Mouse (Mus musculus): ENCODE results near the gene Nicn1.
A peak's percentile ranks its signal among the peaks of the same experiment; 100 is the strongest.
"Not testable (repeated sequence)": the region's sequence is repeated elsewhere in the genome, so short reads cannot be mapped to it uniquely, and the experiment has no call there.

Nicn1 gene

DNA sequence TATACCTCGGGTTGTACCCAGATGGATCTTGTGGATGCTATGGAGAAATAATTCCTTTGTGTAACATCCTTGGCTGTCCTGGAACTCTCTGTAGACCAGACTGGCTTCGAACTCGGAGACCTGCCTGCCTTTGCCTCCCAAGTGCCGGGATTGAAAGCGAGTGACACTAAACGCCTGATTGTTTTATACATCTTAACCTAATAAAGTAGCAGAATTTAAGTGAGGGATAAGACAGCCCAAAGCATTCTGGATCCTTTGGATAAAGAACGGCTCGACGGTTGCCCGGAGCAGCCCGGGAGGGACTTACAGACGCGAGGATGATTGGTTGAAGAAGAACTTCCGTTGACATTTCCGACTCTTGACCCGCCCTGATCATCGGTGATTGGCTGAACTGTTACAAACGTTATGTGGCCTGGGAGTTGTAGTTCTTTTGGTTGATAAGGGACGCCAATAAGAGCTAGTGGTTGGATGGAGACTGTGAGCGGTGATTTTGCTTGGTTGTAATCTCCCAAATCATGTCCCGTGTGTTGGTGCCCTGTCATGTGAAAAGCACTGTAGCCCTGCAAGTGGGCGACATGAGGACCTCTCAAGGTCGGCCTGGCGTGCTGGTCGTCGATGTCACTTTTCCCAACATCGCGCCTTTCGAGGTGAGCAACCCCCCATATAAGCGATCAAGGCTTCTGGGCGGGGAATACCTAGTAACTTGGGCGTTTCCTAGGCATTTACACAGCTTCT, at the start of gene Nicn1:
Gene Nicn1 (plus strand): TSS at position 414 of the 735 bp plus-strand sequence.
- DNase-seq (ENCODE audit: low spot score in 2 of 2): peak; percentile 84 to 90

DNA sequence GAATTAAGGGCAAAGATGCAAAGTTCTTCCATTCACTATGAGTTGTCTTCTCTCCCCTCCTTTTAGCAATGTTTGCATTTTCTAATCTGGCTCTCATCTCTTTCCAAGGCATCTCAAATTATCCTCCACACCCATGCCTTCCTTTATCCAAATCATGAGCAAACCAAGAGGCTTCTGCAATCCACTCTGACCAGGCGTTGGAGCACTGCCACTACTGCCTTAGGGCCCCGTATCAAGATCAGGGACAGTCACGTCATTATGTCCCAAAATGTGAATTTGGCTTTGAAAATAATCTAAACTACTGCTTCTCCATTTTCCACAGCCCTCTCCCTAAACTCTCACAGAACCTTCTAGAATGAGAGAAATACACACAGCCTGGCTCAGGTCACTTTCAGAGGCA, 45.7 kb upstream of the Nicn1 start:
- no peak for DNase-seq (ENCODE audit: low spot score in 2 of 2)

DNA sequence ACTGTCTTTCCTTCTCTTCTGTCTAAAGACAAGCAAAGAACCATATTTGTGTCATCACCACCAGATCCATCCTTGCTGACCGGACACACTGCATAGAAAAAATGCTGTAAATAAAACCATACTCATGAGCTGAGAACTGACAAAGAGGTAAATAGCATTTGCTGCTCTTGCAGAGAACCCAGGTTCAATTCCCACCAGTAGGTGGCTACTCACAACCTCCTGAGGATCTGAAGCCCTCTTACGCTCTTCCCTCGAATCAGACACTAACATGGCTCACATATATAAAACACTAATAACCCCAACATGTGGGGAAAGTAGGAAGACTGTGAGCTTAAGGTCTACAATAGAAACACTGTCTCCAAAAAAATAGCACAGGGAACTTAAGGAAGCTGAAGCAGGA, 45.2 kb upstream of the Nicn1 start:
- DNase-seq (ENCODE audit: low spot score in 2 of 2): no peak

DNA sequence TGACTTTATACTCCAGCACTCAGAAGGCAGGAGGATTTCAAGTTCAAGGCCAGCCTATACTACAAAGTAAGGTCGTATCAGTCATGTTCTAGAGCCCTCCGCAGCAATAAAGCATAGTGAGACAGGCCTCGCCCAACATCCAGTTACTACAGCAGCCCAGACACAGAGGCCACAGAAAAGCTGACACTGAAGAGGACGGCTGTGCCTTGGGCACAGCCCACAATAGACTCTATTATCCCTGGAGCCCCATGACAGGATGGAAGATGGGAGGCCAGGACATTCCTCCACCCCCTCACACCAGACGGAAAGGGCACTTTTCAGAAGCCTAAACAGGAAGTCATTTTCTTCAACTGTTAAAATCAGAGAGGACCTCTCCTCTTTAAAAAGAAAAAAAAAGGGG, 41.3 kb upstream of the Nicn1 start:
- no peak for DNase-seq (ENCODE audit: low spot score in 2 of 2)

DNA sequence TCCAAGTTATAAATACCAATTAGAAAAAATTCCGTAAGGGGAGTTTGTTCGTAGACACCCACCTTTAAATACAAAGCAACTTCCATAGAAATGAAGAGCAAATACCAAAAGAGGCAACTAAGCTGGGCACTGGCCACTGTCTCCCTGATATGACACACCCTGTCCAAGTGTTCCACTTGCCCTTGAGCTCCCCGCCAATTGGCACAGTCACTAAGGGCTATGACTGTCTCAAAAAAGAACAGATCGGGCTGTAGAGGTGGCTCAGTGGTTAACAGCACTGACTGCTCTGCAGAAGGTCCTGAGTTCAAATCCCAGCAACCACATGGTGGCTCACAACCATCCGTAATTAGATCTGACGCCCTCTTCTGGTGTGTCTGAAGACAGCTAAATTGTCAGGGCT, 38.4 kb upstream of the Nicn1 start:
- no peak for DNase-seq (ENCODE audit: low spot score in 2 of 2)

DNA sequence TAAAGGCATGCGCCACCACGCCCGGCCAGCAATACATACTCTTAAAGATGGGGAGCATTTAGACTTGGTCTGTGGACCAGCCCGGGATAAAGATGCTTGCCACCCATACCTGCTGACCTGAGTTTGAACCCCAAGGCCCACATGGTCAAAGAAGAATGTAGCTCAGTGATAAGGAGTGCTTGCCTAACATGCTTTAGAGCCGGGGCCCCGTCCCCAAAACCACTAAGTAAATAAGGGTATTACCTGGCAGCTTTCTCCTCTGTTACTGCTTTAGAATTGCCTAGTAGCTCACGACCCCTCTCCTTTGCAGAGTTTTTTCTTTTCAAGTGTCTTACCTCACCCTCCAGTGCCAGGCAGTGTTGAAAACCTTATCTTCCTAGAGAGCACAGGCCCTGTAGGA, 37.5 kb upstream of the Nicn1 start:
- no peak for DNase-seq (ENCODE audit: low spot score in 2 of 2)

DNA sequence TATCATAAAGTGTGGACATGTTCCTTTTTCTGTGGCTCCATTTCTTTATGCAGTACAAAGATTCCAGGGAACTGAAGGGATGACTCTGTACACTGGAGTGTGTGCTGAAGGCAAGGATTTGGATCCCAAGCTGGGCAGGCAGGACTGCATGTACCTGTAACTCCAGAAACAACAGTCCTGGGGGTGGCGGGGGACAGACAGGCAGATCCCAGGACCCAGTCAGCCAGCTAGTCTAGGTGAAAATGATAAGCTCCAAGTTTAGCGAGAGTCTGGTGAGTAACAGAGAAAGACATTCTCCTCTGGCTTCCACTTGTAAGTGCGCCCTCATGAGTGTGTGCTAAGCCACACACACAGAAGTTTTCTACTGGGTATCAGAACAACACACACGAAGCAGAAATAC, 29.7 kb upstream of the Nicn1 start:
- DNase-seq (ENCODE audit: low spot score in 2 of 2): no peak

DNA sequence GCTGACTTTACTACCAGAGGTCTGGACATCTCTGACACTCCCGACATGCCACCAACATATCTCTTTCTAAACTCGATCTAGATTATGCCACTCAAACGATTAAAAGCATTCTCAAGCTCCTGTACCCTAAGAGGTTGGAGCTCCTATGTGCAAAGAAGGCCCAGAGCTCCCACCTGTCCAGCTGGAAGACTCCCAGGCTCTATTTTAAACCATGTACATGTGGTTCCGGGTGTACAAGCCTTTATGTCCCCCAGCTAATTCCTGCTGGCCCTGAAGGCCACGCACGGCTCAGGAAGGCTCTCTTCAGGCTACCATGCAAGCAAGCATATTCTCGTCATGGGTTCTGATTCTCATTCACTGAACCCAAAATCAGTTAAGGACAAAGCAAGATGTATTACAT, 28.4 kb upstream of the Nicn1 start:
- no peak for DNase-seq (ENCODE audit: low spot score in 2 of 2)

DNA sequence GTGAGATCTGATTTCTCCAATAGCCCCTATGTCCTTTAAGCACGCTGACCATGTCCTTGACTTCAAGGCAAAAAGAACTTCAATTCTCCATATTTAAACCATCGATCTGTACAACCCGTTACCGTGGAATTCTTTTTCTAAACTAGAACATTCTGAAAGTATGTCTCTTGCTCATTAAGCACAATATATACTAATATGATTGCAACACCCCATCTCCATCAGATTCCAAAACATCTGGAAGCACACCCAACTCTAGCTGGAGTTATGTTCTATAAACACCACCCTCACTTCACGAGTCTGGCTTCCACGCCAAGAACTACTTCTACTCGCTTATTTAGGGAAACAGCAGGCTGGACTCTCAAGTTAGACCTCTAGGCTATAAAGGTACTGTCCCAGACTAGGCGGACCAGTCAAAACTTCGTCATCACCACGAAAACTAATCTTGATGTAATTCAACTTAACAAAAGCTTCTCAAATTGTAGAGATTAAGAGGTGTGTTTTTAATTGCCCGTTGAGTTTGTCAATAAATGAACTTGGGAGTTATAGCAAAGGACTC, 27.7 kb upstream of the Nicn1 start:
- DNase-seq (ENCODE audit: low spot score in 2 of 2): peak in 1 of 2 experiments; percentile 10

DNA sequence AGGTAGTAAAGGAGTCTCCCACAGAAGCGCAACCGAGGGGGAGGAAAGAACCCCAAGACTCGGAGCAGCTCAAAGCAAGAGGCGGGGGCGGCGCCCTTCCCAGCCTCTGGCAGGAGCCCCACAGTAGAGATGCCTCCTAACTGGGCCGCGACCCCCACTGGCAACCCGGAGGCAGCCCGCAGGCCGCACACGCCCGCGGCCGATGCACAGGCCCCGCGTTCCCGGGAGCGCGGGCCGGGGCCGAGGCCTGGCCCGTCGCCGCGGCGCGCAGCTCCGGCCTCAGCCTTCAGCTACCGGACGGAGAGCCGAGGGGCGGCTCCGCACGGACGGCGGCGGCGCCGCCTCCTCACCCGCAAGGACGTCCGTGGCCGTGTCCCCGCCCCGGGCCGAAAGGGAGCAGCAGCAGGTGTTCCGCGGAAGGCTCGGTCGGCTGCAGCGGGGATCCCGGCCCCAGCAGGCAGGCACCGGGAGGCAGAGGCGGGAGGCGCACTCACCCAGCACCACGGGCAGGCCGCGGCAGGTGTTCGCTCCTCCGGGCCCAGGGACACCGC, 27.0 kb upstream of the Nicn1 start:
- DNase-seq (ENCODE audit: low spot score in 2 of 2): peak in 1 of 2 experiments; percentile 32

DNA sequence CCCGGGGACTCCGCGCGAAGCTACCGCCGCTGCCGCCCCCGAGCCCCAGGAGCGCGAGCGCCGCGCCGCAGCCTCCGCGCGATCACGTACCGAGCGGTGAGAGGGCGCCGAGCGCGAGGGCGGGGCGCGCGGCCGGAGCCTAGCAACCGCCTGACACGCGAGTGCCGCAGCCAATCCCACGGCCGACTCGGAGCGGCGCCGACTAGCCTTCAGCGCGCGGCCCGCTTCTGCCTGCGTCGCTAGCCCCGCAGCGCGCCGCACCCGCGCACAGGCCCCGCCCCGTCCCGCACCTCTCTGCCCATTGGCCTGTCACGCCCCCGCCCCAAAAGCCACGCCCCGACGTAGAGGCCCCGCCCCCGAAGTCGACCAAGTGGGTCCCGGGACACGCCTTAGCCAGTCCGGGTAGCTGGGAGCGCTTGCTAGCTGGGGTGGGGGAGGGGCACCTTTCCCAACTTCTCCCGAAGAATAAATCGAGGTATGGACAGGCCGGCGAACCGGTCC, 26.5 kb upstream of the Nicn1 start, which contains the start of gene Dag1:
Gene Dag1 (minus strand): TSS at position 269 of the 501 bp plus-strand sequence.
- peak; percentile 99 for DNase-seq (ENCODE audit: low spot score in 2 of 2)

DNA sequence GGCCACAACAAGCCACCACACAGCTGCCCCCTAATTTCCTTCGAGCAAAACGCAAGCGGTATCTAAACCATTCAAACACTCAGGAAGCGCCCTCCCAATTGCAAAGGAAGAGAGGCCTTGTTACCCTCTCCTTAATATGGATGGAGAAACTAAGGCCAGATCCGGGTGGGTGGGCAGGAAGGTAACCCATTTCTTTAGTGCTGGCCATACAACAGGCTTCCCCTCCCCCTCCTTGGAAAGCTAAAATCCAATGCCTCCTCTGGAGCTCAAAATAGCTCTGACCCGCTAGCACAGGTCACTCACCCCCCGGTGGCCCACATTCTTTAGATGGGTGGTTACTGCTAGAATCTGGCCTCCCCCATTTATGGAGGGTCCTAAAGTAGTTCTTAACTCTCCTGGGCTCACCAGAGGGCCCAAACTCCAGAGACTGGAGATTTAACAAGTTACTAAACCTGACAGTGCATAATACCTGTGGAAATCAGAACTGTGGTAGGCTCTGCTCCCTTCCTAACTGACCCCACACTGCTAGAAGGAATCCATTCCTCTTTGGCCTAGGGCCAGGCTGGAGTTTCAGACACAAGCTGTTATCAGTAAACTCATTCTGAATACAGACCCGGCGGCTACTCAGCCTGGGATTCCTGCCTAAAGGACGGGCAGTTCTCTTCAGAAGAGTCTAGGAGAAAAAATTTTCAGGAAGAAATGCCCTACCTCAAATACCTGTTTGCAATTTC, 25.9 kb upstream of the Nicn1 start:
- peak in 1 of 2 experiments; percentile 40 for DNase-seq (ENCODE audit: low spot score in 2 of 2)

DNA sequence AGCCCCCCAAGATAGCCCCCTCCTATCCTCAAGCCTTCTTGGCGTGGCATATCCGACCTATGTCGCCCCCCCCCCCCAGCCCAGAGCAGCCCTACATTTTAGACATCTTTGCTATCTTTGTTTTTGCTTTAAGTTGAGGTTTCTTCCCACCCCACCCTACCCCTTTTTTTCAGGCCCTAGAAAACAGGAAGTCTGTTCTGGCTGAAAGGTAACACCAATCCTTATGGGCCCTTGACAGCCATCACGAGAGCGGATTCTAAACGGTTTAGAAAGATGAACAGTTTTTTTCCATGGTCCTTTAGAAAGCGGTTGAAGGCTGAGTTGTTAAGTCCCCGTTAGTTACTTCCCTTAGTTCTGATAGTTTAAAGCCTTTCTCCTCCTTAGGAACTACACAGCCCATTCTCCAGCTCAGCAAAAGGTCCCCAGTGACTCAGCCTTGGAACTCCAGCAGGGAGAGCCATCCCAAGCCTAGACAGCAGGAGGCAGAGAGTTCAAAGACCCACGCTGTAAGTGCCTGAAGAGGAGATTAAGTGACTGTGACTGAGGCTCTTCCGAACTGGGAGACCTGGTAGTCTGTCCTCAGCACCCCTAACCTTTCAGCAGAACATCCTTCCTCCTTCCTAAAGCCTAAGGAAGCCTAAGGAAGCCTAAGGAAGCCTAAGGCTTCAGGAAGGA, 23.8 kb upstream of the Nicn1 start:
- no peak for DNase-seq (ENCODE audit: low spot score in 2 of 2)

DNA sequence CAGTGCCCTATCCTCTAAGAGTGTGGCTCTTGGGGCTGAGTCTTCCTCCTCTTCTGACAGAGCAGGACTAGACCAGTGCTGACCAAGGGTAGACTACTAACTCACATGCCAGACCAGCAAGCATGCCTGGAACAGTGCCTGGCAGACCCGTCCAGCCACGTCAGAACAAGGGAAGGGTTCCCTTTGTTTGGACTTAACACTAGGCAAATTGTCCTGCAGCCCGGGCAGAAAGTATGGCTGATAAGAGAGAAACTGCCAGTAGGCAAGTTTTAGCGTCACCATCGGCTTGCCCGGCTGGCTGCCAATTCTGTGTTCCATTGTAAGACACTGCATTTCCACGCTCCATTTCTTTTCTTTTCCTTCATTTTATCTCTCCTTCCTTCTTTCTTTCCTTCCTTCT, 22.5 kb upstream of the Nicn1 start:
- DNase-seq (ENCODE audit: low spot score in 2 of 2): peak; percentile 59 to 66

DNA sequence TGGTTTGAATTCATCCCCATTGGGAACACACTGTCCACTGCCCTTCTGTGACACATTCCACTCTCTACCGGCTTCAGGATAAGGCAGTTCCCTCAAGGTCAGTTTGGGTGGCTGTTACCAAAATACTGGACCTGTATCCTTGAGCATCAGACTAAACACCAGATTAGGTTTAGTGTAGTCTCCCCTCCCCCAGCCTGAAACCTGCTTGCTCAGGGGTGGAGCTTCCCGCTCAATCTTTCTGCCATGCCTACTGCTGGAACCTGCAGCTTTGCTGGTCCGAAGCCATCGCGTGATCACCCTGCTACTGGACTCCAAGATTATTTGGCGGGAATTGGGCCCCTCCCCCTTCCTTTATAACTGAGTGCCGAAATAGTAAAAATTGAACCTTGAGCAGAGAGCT, 21.5 kb upstream of the Nicn1 start:
- DNase-seq (ENCODE audit: low spot score in 2 of 2): not testable (repeated sequence)

DNA sequence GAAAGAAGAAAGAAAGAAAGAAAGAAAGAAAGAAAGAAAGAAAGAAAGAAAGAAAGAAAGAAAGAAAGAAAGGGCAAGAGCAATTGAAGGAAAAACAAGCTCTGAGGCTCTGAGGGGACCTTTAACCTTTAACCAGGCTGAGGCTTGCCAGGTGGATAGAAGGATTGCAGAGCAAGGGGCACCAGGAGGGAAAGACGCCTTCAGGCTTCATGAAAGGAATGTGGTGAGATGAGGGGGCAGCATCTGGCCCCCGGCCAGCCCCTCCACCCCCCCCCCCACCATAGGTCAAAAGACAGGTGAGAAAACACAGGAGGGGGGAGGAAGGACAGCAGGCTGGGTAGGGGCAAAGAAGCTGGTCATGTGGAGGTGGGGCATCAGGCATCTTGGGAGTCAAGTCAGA, 18.3 kb upstream of the Nicn1 start:
- DNase-seq (ENCODE audit: low spot score in 2 of 2): no peak

DNA sequence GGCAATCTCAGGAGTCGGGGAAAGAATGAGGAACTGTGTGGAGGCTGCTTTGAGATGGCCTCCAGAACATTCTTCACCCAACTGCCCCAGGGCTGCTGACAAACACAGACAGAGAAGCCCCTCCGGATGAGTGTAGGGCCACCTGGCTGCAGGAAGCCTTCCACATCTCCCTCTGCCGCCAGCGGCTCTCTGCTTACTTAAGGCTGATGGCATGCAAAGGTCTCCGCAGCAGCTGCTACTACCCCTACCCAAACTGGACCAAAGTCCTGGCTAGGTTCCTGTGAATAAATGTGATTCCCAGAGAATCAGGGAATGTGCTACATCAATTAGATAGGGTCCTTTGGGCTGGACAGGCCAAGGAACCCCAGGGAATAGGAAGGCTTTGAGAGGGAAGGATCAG, 17.5 kb upstream of the Nicn1 start:
- no peak for DNase-seq (ENCODE audit: low spot score in 2 of 2)

DNA sequence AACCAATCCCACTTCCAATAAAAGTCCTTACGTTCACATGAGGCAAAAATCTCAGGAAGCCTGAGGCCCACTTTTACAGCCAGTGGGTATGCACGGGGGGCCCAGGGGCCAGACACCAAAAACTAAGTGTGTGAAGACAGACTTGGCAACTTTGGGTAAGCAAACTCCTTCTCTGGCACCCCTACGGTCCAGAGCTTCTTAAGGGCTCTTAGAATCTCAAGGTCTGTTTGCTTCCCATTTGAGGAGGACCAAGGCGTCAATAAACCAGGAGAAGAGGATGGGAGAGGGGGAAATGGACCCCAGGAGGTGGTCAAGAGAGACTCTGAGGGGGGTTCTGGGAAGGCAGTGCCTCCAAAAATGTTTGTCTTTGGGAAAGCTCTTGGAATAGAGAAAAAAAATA, 16.7 kb upstream of the Nicn1 start:
- no peak for DNase-seq (ENCODE audit: low spot score in 2 of 2)

DNA sequence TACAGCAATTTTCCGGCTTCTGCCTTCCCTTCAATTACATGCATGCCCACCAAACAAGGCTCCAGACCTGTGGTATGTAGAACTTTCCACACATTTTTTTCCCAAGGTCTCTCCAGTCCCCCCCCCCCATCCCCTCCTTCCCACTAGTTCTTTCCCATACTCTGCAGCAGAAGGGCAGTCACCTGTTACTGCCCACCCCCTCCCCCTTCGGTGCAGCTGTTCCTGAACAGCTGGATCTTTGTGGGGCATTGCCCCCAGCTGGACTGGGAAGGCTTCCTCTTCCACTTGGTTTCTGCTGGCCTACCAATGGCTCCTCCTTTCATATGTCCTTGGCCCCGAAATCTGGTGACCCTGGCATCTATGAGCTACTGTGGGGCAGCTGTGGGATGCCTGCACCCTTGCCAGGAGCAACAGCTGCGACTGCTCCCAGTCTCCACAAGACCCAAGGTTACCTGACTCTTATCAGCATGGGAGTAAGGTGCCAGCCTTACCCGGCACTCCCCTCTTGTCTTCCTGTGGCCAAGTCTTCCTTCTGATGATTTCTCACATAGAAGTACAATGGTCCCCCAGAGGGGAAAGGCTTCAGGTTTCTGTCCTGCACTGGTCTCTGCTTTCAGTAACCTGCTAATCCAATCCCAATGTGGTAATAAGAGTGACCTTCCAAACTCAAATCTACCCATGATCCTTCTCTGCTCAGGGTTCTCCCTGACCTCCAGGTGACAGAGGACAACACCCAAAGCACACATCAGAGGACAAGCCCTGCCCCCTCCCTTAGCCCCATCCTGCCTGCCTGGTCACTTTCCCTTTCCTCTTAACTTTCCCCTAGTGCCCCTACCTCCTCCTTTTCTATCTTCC, 15.5 kb upstream of the Nicn1 start:
- no peak for DNase-seq (ENCODE audit: low spot score in 2 of 2)

DNA sequence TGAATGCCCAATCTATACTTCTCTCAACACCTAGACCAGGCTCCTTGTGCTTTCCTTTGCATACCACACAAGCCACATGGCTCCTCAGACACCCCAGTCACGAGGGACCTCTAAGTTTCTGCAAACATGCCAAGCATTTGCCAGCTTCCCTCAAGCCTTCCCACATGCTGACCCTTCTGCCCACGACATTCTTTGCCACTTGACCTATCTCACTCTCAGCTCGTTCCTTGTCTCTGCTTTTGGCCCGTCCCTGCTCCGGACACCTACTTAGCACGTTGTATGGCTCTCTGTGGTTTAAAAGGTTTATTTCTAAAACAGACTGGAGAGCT, 14.9 kb upstream of the Nicn1 start:
- DNase-seq (ENCODE audit: low spot score in 2 of 2): no peak

All from urinary bladder, postnatal 36 days (tissue).